Mouse (Mus musculus): ENCODE data around the gene Dctd. TPM values are rescaled to one million over a fixed set of nuclear protein-coding genes. Genes with fewer than 3 reads are reported as not detected.

Gene Dctd
- total and polyA plus RNA-seq, 3 experiments: 12.6 to 55.0 (median 19.2) TPM

DNA sequence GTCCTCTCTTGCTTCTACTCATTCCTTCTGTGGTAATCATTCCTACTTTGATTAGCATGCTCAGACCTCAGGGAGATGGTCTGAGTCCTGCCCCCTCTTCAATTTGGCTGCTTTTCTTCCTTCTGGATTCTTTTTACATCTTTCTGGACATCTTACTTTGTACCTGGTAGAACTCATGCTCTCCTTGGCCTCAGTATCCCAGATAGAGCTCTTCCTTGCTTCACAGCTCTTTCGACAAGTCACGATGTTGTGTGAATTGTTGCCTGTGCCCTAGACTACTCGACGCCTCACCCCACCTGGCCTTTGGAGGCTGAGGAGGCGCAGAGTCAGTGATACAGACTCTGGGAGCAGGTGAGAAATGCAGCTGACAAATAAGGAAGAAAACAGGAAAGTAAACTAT lies 3.5 kb upstream of the Dctd start:
- no peak for TF ChIP-seq TAL1 (conservative IDR thresholded peaks at IDR 0.05; ENCODE audit: low read depth, low read length)
- TF ChIP-seq GATA2 (IDR thresholded peaks at IDR 0.05; ENCODE audit: borderline replicate concordance, low read depth, low read length): no peak
- TF ChIP-seq CTCF (IDR thresholded peaks at IDR 0.05; ENCODE audit: low read depth, low read length): no peak
- TF ChIP-seq GATA1 (IDR thresholded peaks at IDR 0.05; ENCODE audit: borderline replicate concordance, low read length): no peak
- no peak for TF ChIP-seq POLR2AphosphoS5 (IDR thresholded peaks at IDR 0.05; ENCODE audit: insufficient replicate concordance, low read depth, low read length)
- DNase-seq (ENCODE audit: low spot score) (no peak), ATAC-seq (ENCODE audit: extremely low read depth, insufficient number of reproducible peaks, low FRiP score, poor library complexity, severe bottlenecking) (no peak)
- Histone ChIP-seq H3K36me3 (replicated peaks) (no peaks in the 10 kb centered on the region), H3K9me3 (replicated peaks) (no peaks in the 10 kb centered on the region), H3K4me1 (ENCODE audit: insufficient read depth, low read depth, low read length) (no peaks in the 10 kb centered on the region), H3K27me3 (ENCODE audit: insufficient read depth, low read length) (peaks cover 4% of the 10 kb centered on the region; the same call in 1 of the 2 replicates), H3K4me3 (ENCODE audit: low read depth, low read length) (no peak overlapping the region)

DNA sequence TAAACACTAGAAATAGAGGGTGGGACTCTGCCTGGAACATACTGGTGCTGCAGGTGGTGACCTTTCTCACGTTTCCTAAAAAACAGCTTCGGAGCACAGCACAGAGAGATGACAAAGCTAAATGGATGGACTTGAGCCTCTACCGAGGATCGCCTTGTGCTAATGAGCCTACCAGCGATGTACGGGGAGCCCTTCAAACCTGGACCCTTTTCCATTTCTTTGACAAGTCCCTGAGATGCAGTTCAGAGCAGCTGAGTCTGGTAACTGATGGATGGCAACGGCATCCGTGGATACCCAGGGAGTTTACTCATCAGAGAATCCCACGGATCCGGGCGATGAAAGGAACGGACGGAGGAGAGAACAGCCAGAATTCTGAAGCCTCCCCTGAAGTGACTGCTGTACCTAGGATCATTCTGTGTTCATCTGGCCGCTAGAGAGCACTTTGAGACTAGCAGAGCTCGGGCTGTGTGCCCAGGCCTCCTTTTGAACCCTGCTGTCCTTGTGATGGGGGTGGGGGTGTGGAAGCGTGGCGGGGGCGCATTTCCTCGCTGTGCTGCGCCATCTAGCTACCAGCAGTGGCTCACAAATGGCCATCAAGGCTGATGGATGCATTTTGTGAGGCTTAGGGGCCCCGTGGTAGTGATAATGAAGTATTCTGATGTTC lies 1.6 kb upstream of the Dctd start:
- ATAC-seq (ENCODE audit: extremely low read depth, insufficient number of reproducible peaks, low FRiP score, poor library complexity, severe bottlenecking) (no peak), DNase-seq (ENCODE audit: low spot score) (no peak)
- no peaks in the 10 kb centered on the region for H3K36me3 ChIP-seq (replicated peaks)
- peaks cover 4% of the 10 kb centered on the region; the same call in 1 of the 2 replicates for H3K27me3 ChIP-seq (ENCODE audit: insufficient read depth, low read length)
- TF ChIP-seq GATA2 (IDR thresholded peaks at IDR 0.05; ENCODE audit: borderline replicate concordance, low read depth, low read length) (no peak), GATA1 (IDR thresholded peaks at IDR 0.05; ENCODE audit: borderline replicate concordance, low read length) (no peak), TAL1 (conservative IDR thresholded peaks at IDR 0.05; ENCODE audit: low read depth, low read length) (no peak), POLR2AphosphoS5 (IDR thresholded peaks at IDR 0.05; ENCODE audit: insufficient replicate concordance, low read depth, low read length) (no peak), CTCF (IDR thresholded peaks at IDR 0.05; ENCODE audit: low read depth, low read length) (no peak)
- no peaks in the 10 kb centered on the region for H3K4me1 ChIP-seq (ENCODE audit: insufficient read depth, low read depth, low read length)
- H3K4me3 ChIP-seq (ENCODE audit: low read depth, low read length): no peak overlapping the region
- H3K9me3 ChIP-seq (replicated peaks): no peaks in the 10 kb centered on the region

DNA sequence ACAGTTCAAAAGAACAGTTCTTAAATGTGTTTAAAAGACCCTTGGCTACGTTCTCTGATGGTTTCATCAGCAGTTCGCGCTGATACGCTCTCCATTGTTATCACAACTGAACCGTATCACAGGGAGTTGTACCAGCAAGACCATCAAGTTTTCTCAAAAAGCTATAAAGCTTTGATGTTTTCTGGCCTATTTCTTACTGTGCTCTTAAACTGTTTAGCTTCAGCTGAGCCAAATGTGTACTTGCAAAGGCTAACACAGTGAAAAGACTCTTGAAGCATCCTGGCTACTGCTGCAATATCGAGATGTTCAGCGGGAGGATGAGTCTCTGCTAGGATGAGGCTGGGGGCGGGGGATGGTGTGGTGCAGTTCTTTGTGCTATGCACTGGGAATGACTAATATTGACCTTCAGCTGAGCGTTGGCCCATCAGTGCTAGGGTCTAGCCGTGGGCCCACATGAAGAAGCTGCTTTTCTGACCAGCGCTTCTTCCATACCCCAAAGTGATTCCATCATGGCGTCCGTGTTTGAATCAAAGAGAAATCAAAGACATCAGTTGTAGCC lies 732 bp upstream of the Dctd start:
- H3K9me3 ChIP-seq (replicated peaks): no peaks in the 10 kb centered on the region
- DNase-seq (ENCODE audit: low spot score) (no peak), ATAC-seq (ENCODE audit: extremely low read depth, insufficient number of reproducible peaks, low FRiP score, poor library complexity, severe bottlenecking) (no peak)
- no peaks in the 10 kb centered on the region for H3K36me3 ChIP-seq (replicated peaks)
- no peak overlapping the region for H3K4me3 ChIP-seq (ENCODE audit: low read depth, low read length)
- H3K27me3 ChIP-seq (ENCODE audit: insufficient read depth, low read length): peaks cover 4% of the 10 kb centered on the region
- no peak for TF ChIP-seq GATA2 (IDR thresholded peaks at IDR 0.05; ENCODE audit: borderline replicate concordance, low read depth, low read length)
- TF ChIP-seq CTCF (IDR thresholded peaks at IDR 0.05; ENCODE audit: low read depth, low read length): no peak
- TF ChIP-seq GATA1 (IDR thresholded peaks at IDR 0.05; ENCODE audit: borderline replicate concordance, low read length): no peak
- TF ChIP-seq POLR2AphosphoS5 (IDR thresholded peaks at IDR 0.05; ENCODE audit: insufficient replicate concordance, low read depth, low read length): no peak
- no peak for TF ChIP-seq TAL1 (conservative IDR thresholded peaks at IDR 0.05; ENCODE audit: low read depth, low read length)
- no peaks in the 10 kb centered on the region for H3K4me1 ChIP-seq (ENCODE audit: insufficient read depth, low read depth, low read length)

DNA sequence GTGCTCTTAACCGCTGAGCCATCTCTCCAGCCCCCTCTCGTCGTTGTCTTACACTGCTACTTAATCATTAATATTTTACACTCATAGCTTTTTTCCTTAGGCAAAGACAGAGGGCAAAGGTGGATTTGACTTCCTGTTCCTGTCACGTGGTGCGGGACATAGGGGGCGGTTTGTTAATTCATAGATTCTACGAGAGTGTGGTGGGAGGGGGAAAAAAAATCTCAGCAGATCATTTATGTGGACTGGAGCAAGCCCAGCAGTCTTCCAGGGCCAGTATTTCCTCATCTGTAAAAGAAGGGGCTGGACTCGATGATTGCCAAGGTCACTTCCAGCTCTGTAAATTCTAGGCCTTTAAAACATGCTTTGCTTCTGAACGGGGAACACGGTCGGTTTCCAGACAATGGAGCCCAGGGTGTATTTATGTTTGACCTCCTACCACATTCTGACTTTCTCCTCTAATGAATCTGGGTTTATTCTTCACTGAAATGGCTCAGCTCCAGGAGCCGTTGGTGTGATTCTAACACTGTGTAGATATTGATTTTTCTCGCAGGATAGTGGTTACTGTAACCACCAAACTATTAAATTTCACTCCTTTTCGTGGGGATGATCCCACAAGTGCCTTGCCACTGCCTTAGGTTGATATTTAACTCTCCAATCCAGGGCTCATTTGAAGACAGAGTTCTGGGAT lies 1.4 kb downstream of the Dctd start:
- ATAC-seq (ENCODE audit: extremely low read depth, insufficient number of reproducible peaks, low FRiP score, poor library complexity, severe bottlenecking): no peak

DNA sequence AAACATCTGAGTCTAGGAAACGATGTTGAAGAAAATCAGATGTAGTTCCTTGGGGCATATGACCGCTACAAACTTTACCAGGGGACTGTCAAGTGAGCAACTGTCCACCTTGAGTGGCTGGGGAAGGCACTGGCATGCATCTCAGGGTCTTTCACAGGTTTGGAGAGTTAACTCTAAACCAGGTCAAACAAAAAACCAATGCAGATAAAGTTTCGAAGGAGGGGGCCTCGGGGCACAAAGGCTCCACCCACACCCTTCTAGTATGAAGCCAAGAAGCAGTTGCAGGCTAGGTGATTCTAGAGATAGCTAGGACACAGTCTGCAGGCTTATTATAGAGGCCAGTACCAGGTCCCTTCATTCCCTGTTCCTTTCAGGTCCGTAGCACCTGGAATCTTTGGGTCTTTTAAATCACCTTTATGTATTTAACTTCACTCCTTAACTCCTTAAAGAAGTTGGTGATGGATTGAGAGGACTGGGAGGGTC lies 10.5 kb downstream of the Dctd start:
- peaks cover 23% of the 10 kb centered on the region for H3K36me3 ChIP-seq (replicated peaks)
- no peaks in the 10 kb centered on the region for H3K9me3 ChIP-seq (replicated peaks)
- peak; percentile 66 for ATAC-seq (ENCODE audit: extremely low read depth, insufficient number of reproducible peaks, low FRiP score, poor library complexity, severe bottlenecking)
- peak; percentile 48 for DNase-seq (ENCODE audit: low spot score)
- no peak for TF ChIP-seq TAL1 (conservative IDR thresholded peaks at IDR 0.05; ENCODE audit: low read depth, low read length)
- no peaks in the 10 kb centered on the region for H3K27me3 ChIP-seq (ENCODE audit: insufficient read depth, low read length)
- peaks cover 26% of the 10 kb centered on the region for H3K4me1 ChIP-seq (ENCODE audit: insufficient read depth, low read depth, low read length)
- H3K4me3 ChIP-seq (ENCODE audit: low read depth, low read length): peak overlapping the region; percentile 88

More for the DNA sequence above, 1.4 kb downstream of the Dctd start:
- H3K4me3 ChIP-seq (ENCODE audit: low read depth, low read length): no peak overlapping the region
- no peaks in the 10 kb centered on the region for H3K9me3 ChIP-seq (replicated peaks)
- peaks cover 4% of the 10 kb centered on the region for H3K27me3 ChIP-seq (ENCODE audit: insufficient read depth, low read length)
- no peaks in the 10 kb centered on the region for H3K36me3 ChIP-seq (replicated peaks)
- DNase-seq (ENCODE audit: low spot score): no peak
- no peaks in the 10 kb centered on the region for H3K4me1 ChIP-seq (ENCODE audit: insufficient read depth, low read depth, low read length)
- TF ChIP-seq CTCF (IDR thresholded peaks at IDR 0.05; ENCODE audit: low read depth, low read length) (no peak), POLR2AphosphoS5 (IDR thresholded peaks at IDR 0.05; ENCODE audit: insufficient replicate concordance, low read depth, low read length) (no peak), GATA1 (IDR thresholded peaks at IDR 0.05; ENCODE audit: borderline replicate concordance, low read length) (no peak), GATA2 (IDR thresholded peaks at IDR 0.05; ENCODE audit: borderline replicate concordance, low read depth, low read length) (no peak), TAL1 (conservative IDR thresholded peaks at IDR 0.05; ENCODE audit: low read depth, low read length) (no peak)
